In genomic region chr19:21571223-21571980, GRCm38 (mm10) we compare ENCODE assay signal across 8 mouse cellular contexts.
DNase-seq lines count a peak whose midpoint lies in the region; ATAC-seq and TF ChIP-seq lines count a peak whose summit lies in the region.

No protein-coding gene starts in this region.

- H3K4me3 ChIP-seq in forebrain, embryonic 12.5 days (replicated peaks), result no peak overlapping the region
- H3K4me3 ChIP-seq in heart, embryonic 16.5 days (ENCODE audit: low read length), result no peak overlapping the region; the same call in 1 of the 2 replicates
- no peak overlapping the region for H3K4me3 ChIP-seq in liver, embryonic 12.5 days
- H3K4me3 ChIP-seq in stomach, postnatal 0 days (ENCODE audit: low read depth, low read length), result no peak overlapping the region

- peak; percentile 92 for DNase-seq in CD4-positive, CD25-positive, alpha-beta regulatory T cell, adult 2 months (ENCODE audit: low read depth, low spot score)
- DNase-seq in brain, embryonic 14.5 days (ENCODE audit: low read depth), result peak; percentile 89
- DNase-seq in kidney, postnatal 14 days, result peak; percentile 92
- peak; percentile 74 for DNase-seq in neural tube, embryonic 10.5 days (ENCODE audit: extremely low spot score, low spot score)
- peak; percentile 84 for DNase-seq in stomach, postnatal 0 days (ENCODE audit: low spot score)

- H3K9ac ChIP-seq in forebrain, embryonic 12.5 days, result no peak overlapping the region
- H3K9ac ChIP-seq in heart, embryonic 16.5 days (ENCODE audit: low read length), result no peak overlapping the region
- H3K9ac ChIP-seq in liver, embryonic 12.5 days, result no peak overlapping the region
- H3K9ac ChIP-seq in stomach, postnatal 0 days (ENCODE audit: low read length), result no peak overlapping the region

- no peaks in the 10 kb centered on the region for H3K36me3 ChIP-seq in forebrain, embryonic 12.5 days (replicated peaks)
- H3K36me3 ChIP-seq in heart, embryonic 16.5 days (ENCODE audit: control insufficient read depth, insufficient read depth), result no peaks in the 10 kb centered on the region
- no peaks in the 10 kb centered on the region for H3K36me3 ChIP-seq in liver, embryonic 12.5 days
- no peaks in the 10 kb centered on the region for H3K36me3 ChIP-seq in stomach, postnatal 0 days (ENCODE audit: control insufficient read depth, insufficient read depth, low read length)

- H3K4me1 ChIP-seq in forebrain, embryonic 12.5 days, result peaks cover 3% of the 10 kb centered on the region; the same call in 1 of the 2 replicates
- H3K4me1 ChIP-seq in heart, embryonic 16.5 days (ENCODE audit: control insufficient read depth, insufficient read depth, low read length), result peaks cover 15% of the 10 kb centered on the region
- peaks cover 29% of the 10 kb centered on the region for H3K4me1 ChIP-seq in liver, embryonic 12.5 days
- H3K4me1 ChIP-seq in stomach, postnatal 0 days (replicated peaks; ENCODE audit: control insufficient read depth, insufficient read depth), result no peaks in the 10 kb centered on the region

- no peak overlapping the region for H3K27ac ChIP-seq in forebrain, embryonic 12.5 days
- H3K27ac ChIP-seq in heart, embryonic 16.5 days (ENCODE audit: low read length), result peak overlapping the region; percentile 72
- H3K27ac ChIP-seq in liver, embryonic 12.5 days, result no peak overlapping the region
- H3K27ac ChIP-seq in stomach, postnatal 0 days (replicated peaks), result no peak overlapping the region

- WGBS in forebrain, embryonic 12.5 days, result 50% methylated on average over 16 of the region's 16 CpGs
- 31% methylated on average over 16 of the region's 16 CpGs for WGBS in heart, embryonic 16.5 days
- WGBS in liver, embryonic 12.5 days (ENCODE audit: insufficient replicate concordance), result 38% methylated on average over 16 of the region's 16 CpGs
- WGBS in stomach, postnatal 0 days, result 46% methylated on average over 16 of the region's 16 CpGs

- no peak for TF ChIP-seq POLR2A in brain, embryonic 14.5 days (IDR thresholded peaks at IDR 0.05; ENCODE audit: borderline replicate concordance, extremely low read depth, insufficient read depth, insufficient read length, poor library complexity, severe bottlenecking)

- TF ChIP-seq CTCF in brain, embryonic 14.5 days (IDR thresholded peaks at IDR 0.05; ENCODE audit: borderline replicate concordance, extremely low read depth, insufficient read depth, insufficient read length), result peak; percentile 85
- TF ChIP-seq CTCF in stomach, postnatal 0 days (IDR thresholded peaks at IDR 0.05; ENCODE audit: low read depth), result peak; percentile 90

- no peaks in the 10 kb centered on the region for H3K9me3 ChIP-seq in forebrain, embryonic 12.5 days
- no peaks in the 10 kb centered on the region for H3K9me3 ChIP-seq in heart, embryonic 16.5 days (replicated peaks; ENCODE audit: control insufficient read depth, low read length)
- no peaks in the 10 kb centered on the region for H3K9me3 ChIP-seq in liver, embryonic 12.5 days (replicated peaks)
- H3K9me3 ChIP-seq in stomach, postnatal 0 days (ENCODE audit: control insufficient read depth, low read length), result no peaks in the 10 kb centered on the region

- peak; percentile 71; the same call in 1 of the 2 replicates for ATAC-seq in forebrain, embryonic 12.5 days (ENCODE audit: low FRiP score)
- ATAC-seq in heart, embryonic 16.5 days (replicated peaks; ENCODE audit: extremely low read depth, insufficient read depth, low FRiP score), result peak; percentile 69
- peak; percentile 23; the same call in 1 of the 2 replicates for ATAC-seq in liver, embryonic 12.5 days
- peak; percentile 71 for ATAC-seq in stomach, postnatal 0 days (ENCODE audit: low FRiP score, low TSS enrichment)

- no peaks in the 10 kb centered on the region for H3K27me3 ChIP-seq in forebrain, embryonic 12.5 days
- H3K27me3 ChIP-seq in heart, embryonic 16.5 days (ENCODE audit: control insufficient read depth, insufficient read depth, low read length), result no peaks in the 10 kb centered on the region
- no peaks in the 10 kb centered on the region for H3K27me3 ChIP-seq in liver, embryonic 12.5 days (replicated peaks)
- no peaks in the 10 kb centered on the region for H3K27me3 ChIP-seq in stomach, postnatal 0 days (ENCODE audit: control insufficient read depth, insufficient read depth, low read length)

- H3K4me2 ChIP-seq in forebrain, embryonic 12.5 days, result no peak overlapping the region
- peak overlapping the region; percentile 50 for H3K4me2 ChIP-seq in heart, embryonic 16.5 days (ENCODE audit: low read depth, low read length)
- H3K4me2 ChIP-seq in liver, embryonic 12.5 days, result 0 out of 2 replicates have a peak overlapping the region, but pooled peaks have one; percentile 20
- H3K4me2 ChIP-seq in stomach, postnatal 0 days (replicated peaks; ENCODE audit: low read depth), result no peak overlapping the region

- TF ChIP-seq EP300 in stomach, postnatal 0 days (optimal IDR thresholded peaks at IDR 0.05), result no peak

Comparison
In these comparisons a context has a peak if more than half of its experiments do, and no peak if none do; other contexts are left out.
1. H3K4me2 ChIP-seq: peak in heart, embryonic 16.5 days (single experiment) and liver, embryonic 12.5 days (single experiment); none in forebrain, embryonic 12.5 days (single experiment) and stomach, postnatal 0 days (single experiment).
2. Peak in every context shown above with its lines, with median percentiles within 50 percentile points of each other: DNase-seq and ATAC-seq.